Mouse (Mus musculus): ENCODE measurements around the gene Spaar. TPM values are rescaled to one million over a fixed set of nuclear protein-coding genes. Genes with fewer than 3 reads are reported as not detected.

Gene Spaar
- not detected in 2 replicates for polyA plus RNA-seq (2012)

DNA sequence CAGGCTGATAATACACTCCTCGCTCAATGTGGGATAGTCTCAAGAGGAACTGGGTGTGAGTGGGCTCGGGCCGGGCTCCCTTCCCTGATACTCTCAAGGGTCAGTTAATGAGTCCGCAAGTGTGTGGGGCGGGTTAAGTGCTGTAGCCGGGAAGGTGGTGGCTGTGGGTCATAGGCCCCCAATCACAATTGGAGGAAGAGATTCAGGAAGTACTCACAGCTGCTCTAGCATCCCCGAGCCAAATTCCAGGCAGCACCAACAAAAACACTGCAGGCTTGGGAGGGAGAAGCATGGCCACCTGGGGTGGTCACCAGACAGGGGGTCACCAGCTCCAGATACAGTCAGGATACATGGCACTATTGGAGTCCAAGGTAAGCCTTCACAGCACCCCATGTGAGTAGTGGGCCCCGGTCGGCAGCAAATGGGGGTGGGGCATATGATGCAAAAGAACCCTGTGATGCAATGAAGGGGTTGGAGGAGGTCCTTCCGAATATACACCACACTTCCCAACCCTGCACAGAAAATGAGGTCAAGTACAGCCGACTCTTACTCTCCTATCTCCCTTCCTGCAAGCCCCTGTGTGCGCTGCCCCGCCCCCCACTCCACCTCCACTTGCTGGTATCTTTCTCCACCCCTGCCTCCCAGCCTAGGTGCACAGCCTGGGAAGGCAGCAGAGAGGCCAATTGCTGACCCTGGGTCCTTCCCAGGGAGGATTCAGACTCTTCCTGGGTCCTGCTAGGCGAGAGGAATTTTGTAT, at the start of gene Spaar:
Spaar (plus strand) TSS at position 241 of the 757 bp plus-strand sequence.
- no peak for TF ChIP-seq GATA1 (IDR thresholded peaks at IDR 0.05; ENCODE audit: low read length)

DNA sequence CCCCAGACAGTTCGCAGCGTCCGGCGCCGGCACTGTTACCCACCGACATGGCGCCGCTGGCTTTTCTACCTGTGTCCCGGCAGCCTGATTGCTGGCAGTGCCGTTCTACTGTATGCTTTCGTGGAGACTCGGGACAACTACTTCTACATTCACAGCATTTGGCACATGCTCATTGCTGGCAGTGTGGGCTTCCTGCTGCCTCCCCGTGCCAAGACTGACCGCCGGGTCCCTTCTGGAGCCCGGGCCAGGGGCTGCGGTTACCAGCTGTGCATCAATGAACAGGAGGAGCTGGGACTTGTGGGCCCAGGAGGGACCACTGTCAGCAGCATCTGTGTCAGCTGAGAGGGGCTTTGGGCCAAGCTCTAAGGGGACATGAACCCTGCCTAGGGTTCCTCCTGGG, 39.8 kb upstream of the Spaar start:
- no peak for TF ChIP-seq GATA1 (IDR thresholded peaks at IDR 0.05; ENCODE audit: low read length)

GRCm38 (mm10) chr4:43691026-43691425, 38.8 kb upstream of the Spaar start:
- no peak for TF ChIP-seq GATA1 (IDR thresholded peaks at IDR 0.05; ENCODE audit: low read length)

- no peak for TF ChIP-seq GATA1 (IDR thresholded peaks at IDR 0.05; ENCODE audit: low read length)
Measured at GRCm38 (mm10) chr4:43693806-43694241, 36.0 kb upstream of the Spaar start.

DNA sequence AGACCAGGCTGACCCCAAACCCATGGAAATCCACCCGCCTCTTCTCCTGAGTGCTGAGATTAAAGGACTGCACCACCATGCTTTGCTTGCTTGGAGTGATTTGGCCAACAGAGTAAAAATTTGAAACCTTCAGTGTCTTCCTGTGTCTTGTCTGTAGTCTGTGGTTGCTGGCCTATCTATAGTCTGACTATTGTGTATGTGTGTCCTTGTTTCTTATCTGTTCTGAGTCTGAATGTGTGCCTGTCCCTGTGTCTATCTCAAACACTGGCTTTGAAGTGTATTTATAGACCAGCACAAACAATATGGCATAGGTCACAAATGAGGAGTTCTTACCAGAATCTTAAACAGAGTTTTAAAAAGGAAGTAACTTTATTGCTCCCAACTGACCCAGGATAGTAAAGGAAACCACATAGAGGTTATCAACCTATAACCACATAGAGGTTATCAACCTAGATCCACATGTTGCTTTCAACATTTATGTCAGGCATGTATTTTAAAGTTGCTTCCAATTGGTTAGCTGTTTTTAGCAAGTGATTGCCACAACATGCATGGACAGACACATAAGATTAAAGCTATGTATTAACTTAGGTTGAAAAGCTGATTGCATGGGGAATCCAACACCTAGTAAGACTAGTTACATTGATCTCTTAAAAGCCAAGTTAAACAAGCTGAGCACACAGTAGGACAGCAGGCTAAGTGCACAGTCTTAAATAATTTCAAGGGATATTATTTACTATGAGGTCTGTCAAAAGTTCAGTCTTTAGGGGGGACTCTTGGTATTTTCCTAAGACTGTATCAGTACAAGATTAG, 35.2 kb upstream of the Spaar start:
- peak; percentile 73 for TF ChIP-seq GATA1 (IDR thresholded peaks at IDR 0.05; ENCODE audit: low read length)

- no peak for TF ChIP-seq GATA1 (IDR thresholded peaks at IDR 0.05; ENCODE audit: low read length)
Measured at GRCm38 (mm10) chr4:43695249-43695671, 34.6 kb upstream of the Spaar start.

DNA sequence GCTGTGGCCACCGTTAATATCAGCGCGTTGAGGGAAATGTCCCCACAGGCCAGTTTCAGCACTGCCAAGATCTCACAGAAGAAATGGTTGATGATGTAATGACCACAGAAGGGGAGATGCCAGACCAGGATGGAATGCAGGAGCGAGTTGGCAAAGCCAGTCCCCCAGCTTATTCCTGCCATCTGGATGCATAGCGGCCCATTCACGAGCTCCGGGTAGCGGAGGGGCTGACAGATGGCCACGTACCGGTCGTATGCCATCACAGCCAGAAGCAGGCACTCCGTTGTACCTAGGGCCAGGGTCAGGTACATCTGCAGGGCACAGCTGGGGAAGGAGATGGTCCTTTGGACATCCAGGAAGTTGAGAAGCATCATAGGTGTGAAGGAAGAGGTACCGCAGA, 33.3 kb upstream of the Spaar start:
- TF ChIP-seq GATA1 (IDR thresholded peaks at IDR 0.05; ENCODE audit: low read length), result no peak

GRCm38 (mm10) chr4:43700707-43701106, 29.1 kb upstream of the Spaar start, which contains the start of gene Olfr70:
Gene Olfr70 (minus strand): TSS chr4:43700807.
- TF ChIP-seq GATA1 (IDR thresholded peaks at IDR 0.05; ENCODE audit: low read length), result no peak

DNA sequence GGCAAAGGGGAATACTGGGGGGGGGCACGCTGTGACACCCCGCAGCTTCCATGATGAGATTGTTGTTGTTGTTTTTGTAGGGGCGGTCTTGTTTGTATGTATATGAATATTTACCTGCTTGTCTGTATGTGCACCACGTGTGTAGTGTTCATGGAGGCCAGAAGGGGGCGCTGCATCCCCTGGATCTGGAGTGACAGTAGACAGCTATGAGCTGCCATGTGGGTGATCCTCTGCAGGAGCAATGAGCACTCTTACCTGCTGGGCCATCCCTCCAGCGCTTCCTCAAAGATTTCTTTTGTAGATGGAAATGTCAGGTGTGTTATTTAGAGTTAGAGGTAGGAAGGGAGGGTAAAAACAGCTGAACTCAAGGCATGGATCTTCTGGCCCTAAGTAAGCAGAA, 26.4 kb upstream of the Spaar start:
- TF ChIP-seq GATA1 (IDR thresholded peaks at IDR 0.05; ENCODE audit: low read length), result no peak

DNA sequence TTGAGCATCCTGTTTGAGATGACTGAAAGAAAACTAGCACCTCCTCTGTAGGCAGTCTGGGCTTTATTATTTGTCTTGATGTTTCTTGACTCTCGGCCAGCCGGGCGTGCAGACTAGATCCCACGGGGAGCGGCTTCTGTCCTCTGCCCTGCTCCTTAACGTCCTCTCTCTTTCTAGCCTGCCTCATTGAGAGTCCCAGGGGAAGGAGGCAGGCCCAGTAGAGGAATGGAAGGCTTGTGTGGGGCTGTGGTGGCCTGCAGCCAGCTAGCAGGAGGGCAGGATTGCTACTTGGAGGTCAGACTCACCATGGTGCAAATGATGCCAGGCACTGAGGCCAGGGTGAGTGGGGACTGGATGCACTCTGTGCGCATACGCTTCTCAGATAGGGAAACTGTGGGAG, 26.0 kb upstream of the Spaar start:
- TF ChIP-seq GATA1 (IDR thresholded peaks at IDR 0.05; ENCODE audit: low read length), result no peak

GRCm38 (mm10) chr4:43705991-43706390, 23.8 kb upstream of the Spaar start:
- no peak for TF ChIP-seq GATA1 (IDR thresholded peaks at IDR 0.05; ENCODE audit: low read length)

- TF ChIP-seq GATA1 (IDR thresholded peaks at IDR 0.05; ENCODE audit: low read length), result no peak
Measured at GRCm38 (mm10) chr4:43709869-43710268, 20.0 kb upstream of the Spaar start, which contains the start of gene Olfr71. Gene Olfr71 (minus strand): TSS chr4:43710255.

DNA sequence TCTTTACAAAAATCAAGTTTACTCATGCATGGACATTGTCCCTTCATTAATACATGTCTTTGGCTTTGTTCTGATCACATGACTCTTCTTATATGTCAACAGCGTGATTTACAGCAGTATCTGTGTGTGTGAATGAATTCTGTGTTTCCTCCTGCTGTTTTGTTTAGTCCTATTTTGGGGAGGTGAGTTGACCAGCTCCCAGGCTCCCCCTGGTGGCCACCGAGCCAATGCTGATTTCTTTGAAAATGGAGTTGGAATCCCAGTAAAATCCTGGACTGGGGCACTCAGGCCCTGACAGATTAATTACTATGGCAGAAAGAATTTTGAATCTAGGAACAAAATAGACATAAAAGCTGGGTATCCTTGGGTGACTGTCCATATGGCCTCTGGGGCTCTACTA, 18.0 kb upstream of the Spaar start:
- no peak for TF ChIP-seq GATA1 (IDR thresholded peaks at IDR 0.05; ENCODE audit: low read length)

- TF ChIP-seq GATA1 (IDR thresholded peaks at IDR 0.05; ENCODE audit: low read length), result no peak
Measured at GRCm38 (mm10) chr4:43713652-43714219, 16.1 kb upstream of the Spaar start.

GRCm38 (mm10) chr4:43720491-43721228, 9.2 kb upstream of the Spaar start:
- no peak for TF ChIP-seq GATA1 (IDR thresholded peaks at IDR 0.05; ENCODE audit: low read length)

Measured in G1E-ER4 (cell line).